Mouse (Mus musculus): ENCODE measurements around the gene Hgd.

DNA sequence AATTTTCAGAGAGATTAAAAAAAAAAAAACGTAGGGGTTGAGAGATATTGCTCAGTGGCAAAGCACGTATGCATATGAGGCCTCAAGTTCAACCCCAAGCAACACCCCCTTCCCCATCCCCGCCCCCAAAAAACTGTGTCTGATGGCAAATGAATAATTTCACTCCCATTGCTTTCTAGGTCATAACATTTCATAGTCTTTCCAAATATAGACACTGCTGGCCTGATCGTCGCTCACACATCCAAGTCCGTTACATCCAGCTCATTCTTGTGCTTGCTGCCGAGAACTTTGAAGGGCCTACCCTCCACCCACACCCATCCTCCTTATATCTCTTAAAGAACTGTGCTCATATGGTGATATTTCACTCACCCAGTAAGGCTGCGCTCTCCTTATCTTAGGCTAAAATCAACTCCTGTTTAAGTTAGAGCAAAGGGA lies 5.2 kb downstream of the Hgd start:
- TF ChIP-seq POLR2A (IDR thresholded peaks at IDR 0.05; ENCODE audit: low read depth, low read length), result no peak
- no peak for TF ChIP-seq CTCF (IDR thresholded peaks at IDR 0.05; ENCODE audit: extremely low read depth, insufficient read length, insufficient replicate concordance, low read depth, low read length)

Data from small intestine, adult 2 months (tissue).